8 mouse cellular contexts compared by ENCODE assay signal in genomic region chr5:45493191-45494092, GRCm38 (mm10). TPM values are rescaled to one million over a fixed set of nuclear protein-coding genes. Genes with fewer than 3 reads are reported as not detected.
A peak's percentile ranks its signal among the peaks of the same experiment; 100 is the strongest.
DNase-seq lines count a peak whose midpoint lies in the region; ATAC-seq and TF ChIP-seq lines count a peak whose summit lies in the region.

Gene Lap3, plus strand, starts transcription at chr5:45493374.

- H3K27ac ChIP-seq in cortical plate, adult 2 months (ENCODE audit: insufficient read depth, low read length) = peak within 1 kb of the TSS; percentile 82

- ATAC-seq in activated CD4-positive, CD25-positive, alpha-beta regulatory T cell, adult 4 months = peak; percentile 91
- ATAC-seq in megakaryocyte progenitor cell, adult 5-6 weeks (replicated peaks; ENCODE audit: poor library complexity) = peak; percentile 92

- DNase-seq in gastrocnemius, postnatal 10 days = peak; percentile 100
- DNase-seq in induced T-regulatory cell, adult 2 months (ENCODE audit: low read depth) = peak; percentile 97
- peak; percentile 92 to 98 for DNase-seq in left cerebral cortex, adult 9 months (ENCODE audit: low spot score in 2 of 2)
- DNase-seq in right cerebral cortex, postnatal 14 days = peak; percentile 97
- peak; percentile 99 to 100 for DNase-seq in urinary bladder, postnatal 36 days (ENCODE audit: low spot score in 2 of 2)

- no peak for TF ChIP-seq CTCF in cortical plate, adult 2 months (IDR thresholded peaks at IDR 0.05; ENCODE audit: extremely low read depth, insufficient read depth, low read length)

- H3K4me3 ChIP-seq in cortical plate, adult 2 months (ENCODE audit: insufficient read depth, low read length) = peak within 1 kb of the TSS; percentile 86

- no peaks in the 10 kb centered on the region for H3K4me1 ChIP-seq in cortical plate, adult 2 months (ENCODE audit: control insufficient read depth, insufficient read depth, low read length)

- TF ChIP-seq POLR2A in cortical plate, adult 2 months (IDR thresholded peaks at IDR 0.05; ENCODE audit: extremely low read depth, insufficient read depth, low read length) = peak; percentile 84

RNA-seq across cellular contexts. Expression of gene Lap3, which starts in this region (rescaled TPM):
- polyA plus RNA-seq in activated CD4-positive, CD25-positive, alpha-beta regulatory T cell, adult 4 months (2017; shearing (Covaris generic)) = 10 to 100 TPM; 23.0 to 29.5 TPM
- polyA plus RNA-seq in cortical plate, adult 2 months (2012; rRNA removed) = 50.7 and 57.8 TPM in 2 replicates
- total RNA-seq in gastrocnemius, postnatal 10 days (2021) = 10 to 100 TPM; 70.1 to 84.7 TPM
- 56.3 and 61.9 TPM in 2 replicates for total RNA-seq in megakaryocyte progenitor cell, adult 5-6 weeks (2015)
- total RNA-seq in megakaryocyte progenitor cell, adult 5-6 weeks (2017) = 57.5 and 63.4 TPM in 2 replicates

Comparison
In these comparisons a context has a peak if more than half of its experiments do, and no peak if none do; other contexts are left out.
1. Peak in every context shown above with its lines: DNase-seq, ATAC-seq, H3K4me3 ChIP-seq and H3K27ac ChIP-seq.